Mouse (Mus musculus) right cerebral cortex, adult 2 months (tissue): ENCODE measurements around the gene Vmn1r195.
"Not testable (repeated sequence)": the region's sequence is repeated elsewhere in the genome, so short reads cannot be mapped to it uniquely, and the experiment has no call there.

Source experiments
- DNase-seq, 2 experiments: peaks; one replicate each; pipeline ENCODE4 v3.0.0; 2021 to 2022; ENCODE audit warnings: low spot score in 2 of 2

The Vmn1r195 gene

GRCm38 (mm10) chr13:22270222-22270621, at the start of gene Vmn1r195:
TSS of gene Vmn1r195 (plus strand) at chr13:22270522.
- DNase-seq: not testable (repeated sequence)

GRCm38 (mm10) chr13:22223060-22223459, 47.3 kb upstream of the Vmn1r195 start, which contains the start of gene Vmn1r193:
TSS of gene Vmn1r193 (minus strand) at chr13:22223160.
- DNase-seq: not testable (repeated sequence)

- no peak for DNase-seq
Observed at GRCm38 (mm10) chr13:22243915-22244314, 26.4 kb upstream of the Vmn1r195 start, which contains the start of gene Vmn1r194. TSS of gene Vmn1r194 (plus strand) at chr13:22244215.

GRCm38 (mm10) chr13:22271721-22272120, 1.4 kb downstream of the Vmn1r195 start:
- no peak for DNase-seq

- no peak for DNase-seq
Observed at GRCm38 (mm10) chr13:22284578-22284977, 14.3 kb downstream of the Vmn1r195 start.

- no peak for DNase-seq
Observed at GRCm38 (mm10) chr13:22289620-22290019, 19.3 kb downstream of the Vmn1r195 start, which contains the start of gene Vmn1r196. TSS of gene Vmn1r196 (plus strand) at chr13:22289920.

- DNase-seq: not testable (repeated sequence)
Observed at GRCm38 (mm10) chr13:22308075-22308474, 37.8 kb downstream of the Vmn1r195 start.

GRCm38 (mm10) chr13:22315361-22315760, 45.0 kb downstream of the Vmn1r195 start:
- no peak for DNase-seq

GRCm38 (mm10) chr13:22317366-22317765, 47.0 kb downstream of the Vmn1r195 start:
- no peak for DNase-seq

GRCm38 (mm10) chr13:22320091-22320490, 49.8 kb downstream of the Vmn1r195 start:
- DNase-seq: no peak

GRCm38 (mm10) chr13:22324289-22324688, 54.0 kb downstream of the Vmn1r195 start, which contains the start of gene Vmn1r197:
TSS of gene Vmn1r197 (plus strand) at chr13:22324589.
- DNase-seq: no peak
